Mouse (Mus musculus) kidney, adult 2 months (tissue): Measurements from ENCODE around the gene Gm10722.
"Not testable (repeated sequence)": the region's sequence is repeated elsewhere in the genome, so short reads cannot be mapped to it uniquely, and the experiment has no call there.

ENCODE experiments used
- CTCF ChIP-seq: fragments of 200-500 bp; conservative IDR thresholded peaks from 2 replicates; pipeline ENCODE4 v1.5.1; 2011; ENCODE audit warnings: low read depth, mild to moderate bottlenecking, control low read depth, low read length, moderate library complexity, mixed read lengths; ENCODE audit not compliant: insufficient read depth, insufficient read length
- POLR2A ChIP-seq: fragments of 200-500 bp; IDR thresholded peaks from one replicate; pipeline ENCODE4 v1.6.1; 2011; ENCODE audit warnings: low read depth, low read length, control low read depth

- TF ChIP-seq CTCF, POLR2A: not testable (repeated sequence)
Observed at GRCm38 (mm10) chr9:3009331-3009730, 8.6 kb downstream of the Gm10722 start.
